Mouse (Mus musculus) CD8-positive naive resting alpha-beta T cell, adult 2 months (primary cell): ENCODE results near the gene BC067074.
A peak's percentile ranks its signal among the peaks of the same experiment; 100 is the strongest.

Source experiments
- DNase-seq, 2 experiments: peaks; one replicate each; pipeline ENCODE4 v3.0.0; 2022; ENCODE audit warnings: low read depth in 2 of 2, low spot score in 2 of 2

The BC067074 gene

DNA sequence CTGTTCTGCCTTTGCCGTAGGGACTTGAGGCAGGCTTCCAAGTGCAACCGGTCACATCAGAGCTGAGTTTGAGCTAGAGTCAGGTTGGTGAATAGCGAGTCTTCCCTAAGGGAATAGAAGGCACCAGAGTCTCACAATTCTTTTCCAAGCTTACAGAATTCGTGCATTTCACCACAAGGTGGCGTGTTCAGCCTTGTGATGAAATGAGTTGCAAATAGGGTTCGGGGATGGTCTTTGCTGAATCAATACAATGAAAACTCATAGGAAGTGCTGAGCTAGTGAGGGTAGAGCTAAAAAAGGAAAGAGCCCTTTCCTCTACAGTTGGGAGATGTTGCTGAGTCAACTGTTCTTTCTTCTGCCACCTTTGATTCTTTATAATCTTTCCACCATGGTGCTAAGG lies 29.0 kb downstream of the BC067074 start:
- DNase-seq = peak in 1 of 2 experiments; percentile 35

DNA sequence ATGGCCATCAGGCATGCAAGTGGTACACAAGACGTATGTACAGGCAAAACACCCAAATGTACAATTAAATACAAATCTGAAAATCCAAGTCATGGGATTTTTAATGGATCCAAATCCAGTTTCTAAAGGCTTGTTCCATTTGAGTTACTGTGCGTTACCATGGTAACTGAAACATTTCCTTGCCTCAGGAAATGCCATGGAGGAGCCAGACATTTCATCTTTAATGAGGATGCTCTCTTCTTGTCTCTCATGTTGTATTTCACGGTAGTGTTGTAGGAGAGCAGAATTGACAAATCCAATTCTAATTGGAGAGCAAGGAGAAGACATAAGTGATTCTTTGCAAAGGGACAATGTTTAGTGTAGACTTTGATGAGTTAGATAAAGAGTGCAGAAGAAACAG lies 31.3 kb downstream of the BC067074 start:
- DNase-seq = no peak

DNA sequence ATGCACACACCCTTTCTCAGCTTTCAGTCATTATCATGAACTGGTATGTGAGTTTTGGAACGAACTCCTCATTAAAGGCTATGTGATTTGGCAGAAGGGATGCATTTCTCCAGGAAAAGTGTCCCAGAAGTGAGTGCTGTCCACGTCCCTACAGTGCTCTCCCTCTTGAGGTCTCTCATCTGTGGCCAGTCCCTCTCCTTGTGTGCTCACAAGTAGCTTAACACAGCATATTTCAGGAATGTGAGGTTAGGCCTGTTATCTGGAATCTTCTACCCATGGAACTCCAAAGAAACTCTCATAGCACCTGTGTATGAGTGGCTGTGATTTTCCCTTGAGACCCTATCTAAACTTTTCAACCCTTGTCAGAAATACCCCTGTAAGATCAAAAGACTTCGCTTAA lies 32.7 kb downstream of the BC067074 start:
- DNase-seq = no peak

DNA sequence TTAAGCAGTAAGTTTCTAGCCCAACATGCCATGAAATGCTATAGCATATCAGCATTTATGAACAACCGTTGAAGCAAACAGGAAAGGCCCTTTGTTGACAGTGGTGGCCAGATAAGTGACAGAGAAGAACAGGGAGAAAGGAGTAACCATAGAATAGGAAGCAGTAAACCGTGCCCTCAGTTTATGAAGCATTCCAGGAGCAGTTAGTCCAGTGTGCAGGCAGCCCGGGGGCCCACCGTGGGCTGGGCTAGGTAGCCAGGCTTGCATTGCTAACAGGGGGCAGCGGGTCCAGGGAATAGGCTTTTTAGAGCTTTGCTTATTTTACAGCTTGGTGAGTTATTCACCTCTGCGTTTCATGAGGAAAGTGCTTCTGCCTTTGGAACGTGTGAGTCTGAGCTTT lies 39.3 kb downstream of the BC067074 start:
- no peak for DNase-seq

DNA sequence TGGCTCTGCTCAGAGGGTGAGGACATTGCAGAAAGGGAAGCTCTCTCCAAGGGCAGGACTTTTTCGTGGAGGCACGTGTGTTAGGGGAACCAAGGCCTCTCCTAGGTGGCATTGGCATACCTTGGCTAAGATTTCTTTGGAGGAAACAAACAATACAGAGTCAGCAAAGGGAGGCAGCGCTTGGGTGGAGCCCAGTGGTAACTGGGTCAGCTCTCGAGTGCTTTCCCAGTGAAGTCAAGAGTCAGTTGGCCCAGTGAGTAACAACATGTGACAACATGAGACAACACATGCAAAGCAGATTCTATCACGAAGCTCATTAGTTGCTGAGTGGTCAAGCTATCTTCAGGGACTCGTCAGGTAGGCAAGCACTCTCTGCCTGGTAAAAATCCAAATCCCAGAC lies 40.4 kb downstream of the BC067074 start:
- DNase-seq = no peak

DNA sequence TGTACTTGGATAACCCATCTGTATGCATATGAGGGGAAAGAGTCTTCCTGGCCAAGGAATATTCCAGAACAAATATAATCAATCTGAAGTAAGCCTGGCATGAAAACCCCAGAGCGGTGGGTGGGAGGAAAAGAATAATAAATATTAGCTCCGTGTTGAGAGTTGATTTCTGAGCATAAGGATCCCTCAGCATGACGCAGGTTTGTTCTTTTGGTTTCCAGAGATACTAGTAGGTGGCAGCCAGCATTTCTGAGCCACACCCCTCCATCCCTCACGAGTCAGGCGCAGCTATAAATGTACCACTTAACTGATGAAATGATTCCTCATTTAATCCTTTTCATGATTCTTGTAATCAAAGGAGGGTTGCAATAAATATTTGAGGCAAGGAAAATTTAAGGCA lies 41.0 kb downstream of the BC067074 start:
- no peak for DNase-seq

DNA sequence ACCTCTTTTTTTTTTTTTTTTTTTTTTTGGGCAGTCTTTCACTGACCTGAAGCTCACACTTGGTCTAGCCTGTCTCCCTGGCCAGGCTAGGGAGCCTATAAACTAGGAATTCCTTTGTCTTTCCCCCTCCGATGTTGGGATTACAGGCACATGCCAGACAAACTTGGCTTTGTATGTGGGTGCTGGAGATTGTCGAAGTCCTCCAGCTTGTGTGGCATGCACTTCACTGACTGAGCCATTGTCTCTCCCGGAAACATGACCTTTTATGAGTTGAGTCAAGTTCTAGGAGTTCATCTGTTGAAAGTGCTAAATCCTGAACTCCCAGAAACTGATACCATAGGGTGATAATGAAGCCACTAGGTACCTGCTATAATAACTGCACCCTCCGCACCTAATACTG lies 41.8 kb downstream of the BC067074 start:
- no peak for DNase-seq

DNA sequence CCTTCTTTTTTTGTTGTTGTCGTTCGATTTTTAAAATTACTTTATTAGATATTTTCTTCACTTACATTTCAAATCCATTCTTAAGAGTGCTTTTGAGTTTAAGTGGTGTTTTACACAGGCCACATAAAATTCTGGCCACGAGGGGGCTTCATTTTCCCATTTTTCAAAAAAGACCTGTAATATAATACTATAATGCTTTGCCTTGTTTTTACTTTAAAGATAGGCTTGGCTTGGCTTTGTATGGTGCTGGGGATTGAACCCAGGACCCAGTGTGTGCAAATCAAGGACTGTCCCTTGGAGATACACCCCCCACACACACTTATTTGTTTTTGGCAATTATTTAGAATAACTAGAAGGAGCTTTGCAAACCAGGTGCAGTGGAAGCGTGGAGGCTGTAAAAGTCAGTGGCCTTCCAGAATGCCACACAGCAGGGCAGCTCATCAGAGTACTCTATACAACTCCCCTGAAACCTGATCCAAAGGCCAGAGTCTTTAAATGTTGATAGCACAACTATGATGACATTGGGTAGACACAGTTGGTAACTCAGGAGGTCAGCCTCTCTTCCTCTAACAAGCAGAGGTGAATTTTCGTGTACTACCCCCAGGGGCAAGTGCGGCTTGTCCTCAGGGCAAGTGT lies 44.4 kb downstream of the BC067074 start:
- peak; percentile 3 to 16 for DNase-seq

DNA sequence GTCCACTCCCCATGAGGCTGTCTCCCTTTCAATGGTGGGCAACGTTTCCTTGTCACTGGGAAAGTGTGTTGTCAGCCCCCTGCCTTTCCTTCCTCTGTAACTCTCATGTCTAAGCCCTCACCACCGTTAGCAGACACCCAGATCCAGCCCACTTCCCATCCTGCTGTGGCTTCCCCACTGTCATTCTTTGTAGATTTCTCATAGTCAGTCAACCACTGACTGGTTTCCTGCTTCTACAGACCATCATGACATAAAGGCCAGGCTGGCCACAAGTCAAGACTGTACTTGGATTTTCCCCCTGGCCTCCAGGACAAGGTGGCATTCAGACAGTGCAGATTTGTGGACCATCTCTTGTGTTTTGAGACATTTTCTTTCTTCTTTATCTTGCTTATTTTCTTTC lies 47.7 kb downstream of the BC067074 start:
- no peak for DNase-seq

DNA sequence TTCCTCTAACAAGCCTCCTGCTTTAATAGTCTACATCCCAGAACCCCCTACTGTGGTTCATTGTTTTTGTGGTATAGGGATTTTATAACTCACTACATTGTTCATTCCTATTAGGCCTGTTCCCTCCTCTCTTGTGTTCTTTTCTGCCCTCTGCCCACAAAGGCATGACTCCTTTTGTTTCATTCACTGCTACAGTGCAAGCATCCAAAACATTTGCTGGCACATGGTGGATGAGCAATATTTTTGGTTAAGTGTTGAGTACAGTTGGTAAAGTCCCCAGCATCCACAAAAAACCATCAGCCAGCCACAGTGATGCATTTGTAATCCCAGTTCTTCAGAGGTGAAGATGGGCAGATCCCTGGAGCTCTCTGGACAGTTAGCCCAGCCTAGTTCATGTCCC lies 48.2 kb downstream of the BC067074 start:
- no peak for DNase-seq

DNA sequence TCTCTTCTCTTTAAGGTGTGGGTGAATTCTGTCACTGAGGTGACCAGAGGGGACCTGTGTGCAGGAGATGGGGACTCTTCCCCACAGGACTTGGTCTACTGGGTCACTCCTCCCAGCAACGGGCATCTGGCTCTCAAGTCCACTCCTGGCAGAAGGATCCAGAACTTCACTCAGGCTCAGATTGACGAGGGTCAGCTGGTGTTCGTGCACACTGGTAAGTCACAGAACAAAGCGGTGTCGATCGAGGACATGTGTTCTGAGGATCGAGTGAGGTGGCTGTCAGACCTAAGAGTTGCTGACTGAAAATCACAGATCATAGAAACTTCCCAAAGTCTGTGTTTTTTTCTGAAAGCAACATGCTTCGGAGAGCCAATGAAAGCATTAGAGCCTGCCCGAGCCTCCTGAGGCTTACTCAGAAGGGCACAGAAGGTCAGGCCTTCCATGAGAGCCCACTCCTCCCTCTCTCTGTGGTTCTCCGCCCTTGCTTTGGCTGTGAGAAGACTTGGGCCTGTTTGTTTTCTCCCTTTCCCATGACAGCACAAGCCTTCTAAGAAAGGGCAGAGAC lies 49.5 kb downstream of the BC067074 start:
- DNase-seq = no peak

DNA sequence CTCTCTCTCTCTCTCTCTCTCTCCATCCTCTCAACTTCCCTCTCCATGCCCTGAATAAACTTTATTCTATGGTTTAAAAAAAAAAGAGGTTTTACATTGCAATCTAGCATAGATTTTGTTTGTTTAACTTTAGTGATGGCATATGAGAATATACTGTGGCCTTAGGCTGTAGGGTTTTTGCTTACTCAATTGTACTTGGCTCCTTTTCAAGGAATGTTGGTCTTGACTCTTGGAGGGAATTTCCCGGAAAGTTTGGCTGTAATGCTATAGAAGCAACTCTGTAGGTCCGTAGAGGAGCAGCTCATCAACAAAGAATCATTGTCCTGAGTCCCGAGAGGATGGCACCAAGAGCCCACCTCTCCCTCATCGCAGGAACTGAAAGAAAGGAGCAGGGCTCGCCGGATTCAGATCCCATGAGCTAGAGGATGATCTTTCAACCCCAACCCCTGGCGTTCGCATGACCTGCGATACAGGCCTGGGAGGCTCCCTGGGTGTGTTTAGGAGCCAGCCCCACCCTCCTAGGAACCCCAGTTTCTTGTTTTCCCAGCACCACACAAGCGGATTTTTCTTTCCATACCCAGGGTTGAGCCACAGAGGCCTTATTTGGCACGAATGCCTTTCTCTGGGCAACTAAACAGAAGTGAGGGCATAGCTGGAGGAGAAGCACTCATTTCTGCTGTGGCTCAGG lies 57.9 kb downstream of the BC067074 start:
- DNase-seq = no peak

DNA sequence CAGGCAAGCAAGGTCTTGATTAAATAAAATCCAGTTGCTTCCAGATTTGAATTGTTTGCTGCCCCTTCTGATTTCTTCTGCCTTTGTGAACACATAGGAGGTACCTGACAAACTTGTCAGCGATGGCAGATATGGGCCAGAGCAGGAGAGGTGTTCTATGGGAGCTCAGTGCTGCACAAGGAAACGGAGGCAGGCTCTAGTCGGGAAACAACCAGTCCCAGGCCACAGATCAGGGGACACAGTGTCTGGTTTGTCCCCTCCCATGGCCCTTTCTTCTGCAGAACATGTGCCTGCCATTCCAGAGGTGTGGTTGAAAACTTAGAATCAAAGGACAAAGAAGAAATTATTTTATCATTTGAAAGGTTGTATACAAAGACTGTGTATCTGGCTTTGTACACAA lies 60.6 kb downstream of the BC067074 start:
- no peak for DNase-seq

DNA sequence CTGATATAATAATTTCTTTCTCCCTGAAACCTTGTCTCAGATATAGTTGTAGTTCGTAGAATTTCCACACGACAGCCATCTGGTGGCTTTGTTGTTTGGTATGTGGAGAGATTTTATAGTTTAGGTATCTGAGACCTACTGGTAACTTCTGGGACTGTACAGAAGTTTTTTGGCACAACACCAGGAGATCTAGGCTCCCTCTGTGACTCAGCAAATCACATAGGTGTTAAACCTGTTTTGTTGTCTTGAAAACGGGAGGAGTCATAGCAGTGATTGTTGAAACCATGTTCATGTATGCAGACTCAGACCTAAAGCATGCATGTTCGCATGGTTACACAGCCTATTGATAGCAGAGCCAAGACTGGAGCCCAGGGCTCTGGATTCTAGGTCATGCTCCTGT lies 61.0 kb downstream of the BC067074 start:
- no peak for DNase-seq

DNA sequence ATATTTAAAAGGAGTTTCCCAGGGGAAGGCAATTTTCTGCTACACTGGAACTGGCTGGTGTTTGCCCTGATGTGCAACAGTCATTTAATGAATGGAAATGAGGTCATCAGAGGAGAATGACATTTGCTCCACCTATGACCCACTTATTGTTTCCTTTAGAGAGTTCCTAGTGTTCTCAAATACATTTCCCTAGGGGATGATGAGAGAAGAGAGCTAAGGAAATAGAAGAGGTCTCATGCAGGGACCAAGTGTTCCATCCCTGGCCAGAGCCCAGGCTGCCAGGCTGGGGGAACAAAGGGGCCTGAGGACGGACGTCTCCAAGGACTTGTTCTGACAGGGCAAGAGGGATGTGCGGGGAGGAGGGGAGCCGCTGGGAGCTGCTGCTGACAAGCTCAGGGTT lies 62.1 kb downstream of the BC067074 start:
- no peak for DNase-seq

DNA sequence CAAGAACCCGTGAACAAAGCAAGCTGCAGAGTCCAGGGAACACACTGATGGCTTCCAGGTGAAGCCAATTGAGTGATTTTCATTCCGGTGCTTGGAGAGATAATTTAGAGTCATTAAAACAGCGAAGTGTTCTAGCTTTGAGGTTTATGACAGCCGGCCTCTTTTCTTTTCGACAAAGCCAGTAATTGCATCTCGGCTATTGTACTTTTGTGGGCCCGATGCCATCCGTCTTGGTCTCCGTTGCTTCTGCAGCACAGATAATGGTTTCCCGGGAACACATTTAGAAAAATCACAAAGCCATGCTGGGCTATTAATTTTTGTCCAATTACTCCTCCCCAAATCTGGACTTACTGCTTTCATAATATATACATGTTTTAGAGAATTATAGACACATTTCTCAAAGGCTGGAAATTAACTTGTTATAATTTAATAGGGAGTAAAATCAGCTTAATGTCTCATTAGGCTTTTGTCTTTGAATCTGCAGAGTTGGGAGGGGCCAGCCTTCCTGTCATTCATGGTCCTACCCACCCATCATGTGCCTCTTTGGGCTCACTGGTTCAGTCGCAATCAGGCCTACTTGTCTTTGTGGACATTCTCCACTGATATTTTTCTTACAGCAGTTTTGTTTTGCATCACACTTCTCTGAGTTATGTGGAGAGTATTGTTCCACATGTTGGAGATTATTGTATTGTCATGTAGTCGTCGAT lies 64.6 kb downstream of the BC067074 start:
- DNase-seq = no peak

DNA sequence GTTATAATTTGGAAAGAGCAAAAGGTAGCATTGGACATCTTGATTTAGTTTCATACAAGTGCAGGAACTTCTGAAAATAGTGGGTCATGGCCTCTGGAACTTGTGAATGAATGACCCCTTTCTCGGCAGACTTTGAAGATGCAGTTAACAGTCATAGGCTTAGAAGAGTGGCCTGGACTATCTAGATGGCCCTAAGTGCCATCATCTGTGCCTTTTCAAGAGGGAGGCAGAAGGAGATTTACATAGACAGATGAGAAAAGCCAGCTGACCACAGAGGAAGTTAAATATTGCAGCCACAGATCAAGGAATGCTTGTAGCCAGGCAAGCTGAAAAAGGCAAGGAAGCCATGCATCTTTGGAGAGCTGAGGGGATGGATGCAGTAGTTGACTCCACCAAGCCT lies 66.7 kb downstream of the BC067074 start:
- no peak for DNase-seq

DNA sequence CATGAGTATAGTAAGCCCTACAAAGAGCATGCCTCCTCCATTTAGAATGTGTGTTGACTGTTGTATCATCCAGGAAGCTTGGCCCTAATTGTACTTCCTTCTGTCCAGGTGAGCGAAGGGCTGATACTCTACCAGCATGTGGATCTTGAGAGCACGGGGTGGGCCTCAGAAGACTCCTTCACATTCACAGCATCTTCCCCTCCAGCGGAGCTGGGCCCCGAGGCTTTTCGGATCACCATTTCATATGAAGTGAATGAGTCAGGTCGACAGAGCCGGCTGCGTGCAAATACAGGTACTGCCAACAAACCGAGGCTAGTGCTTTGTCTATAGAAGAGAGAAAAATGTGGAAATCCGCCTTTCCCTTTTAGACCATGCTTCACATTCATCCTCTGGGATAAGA lies 73.0 kb downstream of the BC067074 start:
- no peak for DNase-seq

DNA sequence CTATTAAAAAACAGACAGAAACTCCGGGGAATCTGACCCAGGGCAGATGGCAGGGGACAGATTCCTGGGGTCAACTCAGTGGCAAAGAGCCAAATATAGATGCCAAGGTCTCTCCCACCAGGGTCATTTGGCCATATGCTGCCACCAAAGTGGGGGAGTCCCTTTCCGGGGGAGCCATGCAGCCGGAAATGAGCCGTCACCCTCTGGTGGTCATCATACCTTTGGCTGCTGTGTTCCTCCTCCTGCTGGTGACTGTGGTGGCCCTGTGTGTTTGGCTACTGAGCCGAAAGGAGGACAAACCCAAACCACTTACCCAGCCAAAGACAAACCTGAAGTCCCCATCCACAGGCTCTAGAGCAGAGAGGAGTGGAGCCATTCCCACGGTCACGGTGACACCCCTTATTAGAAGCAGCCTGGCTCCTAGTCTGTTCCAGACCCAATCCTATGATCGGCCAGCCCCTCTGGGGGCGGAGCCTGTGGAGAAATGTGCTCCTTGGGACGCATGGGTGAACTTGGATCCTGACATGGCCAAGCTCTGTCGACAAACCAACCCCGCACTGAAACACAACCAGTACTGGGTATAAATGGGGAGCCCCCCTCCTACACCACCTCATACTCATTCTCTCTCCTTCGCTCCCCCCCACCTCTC lies 76.1 kb downstream of the BC067074 start:
- no peak for DNase-seq

DNA sequence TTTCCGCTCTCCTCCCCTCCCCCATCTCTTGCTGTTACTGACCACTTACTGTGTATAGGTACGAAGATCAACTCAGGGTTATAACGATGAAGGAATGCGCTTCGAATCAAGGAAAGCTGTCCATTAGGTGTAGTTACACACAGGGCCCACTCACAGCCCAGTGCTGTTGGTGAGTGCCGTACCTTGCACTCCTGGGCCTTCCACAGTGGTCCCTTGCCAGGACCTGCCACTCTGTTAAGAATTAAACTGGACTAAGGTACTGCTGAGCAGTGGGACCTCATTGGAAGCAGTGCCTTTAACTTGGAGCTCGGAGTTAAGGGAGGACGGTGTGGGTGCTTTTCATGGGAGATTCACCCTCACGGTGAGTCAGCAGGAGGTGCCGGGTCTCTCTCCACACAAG lies 76.7 kb downstream of the BC067074 start:
- no peak for DNase-seq

DNA sequence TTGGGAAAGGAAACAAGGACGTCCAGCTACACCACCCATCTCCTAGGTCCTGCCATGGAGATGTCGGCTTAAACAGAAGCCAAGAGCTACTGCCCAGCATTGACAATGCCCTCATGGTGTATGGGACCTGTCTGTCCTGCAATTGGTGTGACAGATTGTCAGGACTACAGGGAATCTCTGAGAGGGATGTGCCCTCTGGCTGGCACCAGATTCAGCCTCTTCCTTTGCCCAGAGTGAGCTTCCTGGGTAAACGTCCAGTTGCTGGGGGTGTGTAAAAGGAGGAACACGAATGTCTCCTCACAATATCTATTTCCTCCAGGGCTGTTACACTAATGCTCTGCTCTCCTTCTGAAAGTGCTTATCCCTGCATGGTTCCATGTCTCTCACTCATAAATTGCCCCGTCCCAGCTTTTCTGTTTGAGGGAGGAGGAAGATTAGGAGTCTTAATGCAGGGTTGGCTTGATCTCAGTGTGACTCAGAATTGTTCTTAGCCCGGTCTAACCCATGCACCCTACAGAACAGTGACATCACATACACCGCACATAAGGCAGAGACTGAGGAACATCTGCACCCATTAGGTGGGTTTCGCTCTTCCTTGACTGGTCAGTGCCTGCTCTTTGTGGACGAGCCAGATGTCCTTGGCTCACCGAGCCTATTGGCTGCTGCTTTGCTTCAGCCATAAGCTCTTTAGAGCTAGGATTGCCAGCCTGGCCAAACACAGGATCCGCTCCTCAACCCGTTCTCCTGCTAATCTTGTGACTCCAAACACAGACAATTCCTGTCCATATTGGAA lies 80.5 kb downstream of the BC067074 start:
- no peak for DNase-seq
